Comparison of ENCODE assay signal across 16 mouse cellular contexts in genomic region chr12:76430879-76431406, GRCm38 (mm10). TPM values are rescaled to one million over a fixed set of nuclear protein-coding genes. Genes with fewer than 3 reads are reported as not detected.
DNase-seq lines count a peak whose midpoint lies in the region; ATAC-seq and TF ChIP-seq lines count a peak whose summit lies in the region.
"Had no signal": no experiment of that assay in that cellular context is flagged by ENCODE, and none has a peak within 500 bp of the region (broad histone marks: within the 10 kb centered on the region; RNA-seq: fewer than 3 reads in every experiment).

No protein-coding gene starts in this region.

- WGBS in forebrain, postnatal 0 days: 52% methylated on average over 5 of the region's 5 CpGs
- WGBS in forebrain, embryonic 11.5 days: 68% methylated on average over 5 of the region's 5 CpGs
- WGBS in heart, embryonic 16.5 days: 23% methylated on average over 5 of the region's 5 CpGs
- 47% methylated on average over 5 of the region's 5 CpGs for WGBS in intestine, postnatal 0 days

- H3K4me1 ChIP-seq in forebrain, postnatal 0 days (ENCODE audit: insufficient read depth): no peaks in the 10 kb centered on the region
- H3K4me1 ChIP-seq in forebrain, embryonic 11.5 days (replicated peaks; ENCODE audit: control insufficient read depth, insufficient read depth, low read length): no peaks in the 10 kb centered on the region
- H3K4me1 ChIP-seq in heart, embryonic 16.5 days (ENCODE audit: control insufficient read depth, insufficient read depth, low read length): peaks cover 16% of the 10 kb centered on the region
- 0 out of 2 replicates have a peak, but pooled peaks cover 4% of the 10 kb centered on the region for H3K4me1 ChIP-seq in intestine, postnatal 0 days (replicated peaks; ENCODE audit: control insufficient read depth, insufficient read depth, low read length)

- H3K27ac ChIP-seq in forebrain, postnatal 0 days (ENCODE audit: low read depth, low read length): no peak overlapping the region
- H3K27ac ChIP-seq in forebrain, embryonic 11.5 days (ENCODE audit: low read depth, low read length): no peak overlapping the region
- H3K27ac ChIP-seq in heart, embryonic 16.5 days (ENCODE audit: low read length): peak overlapping the region; percentile 40; the same call in 1 of the 2 replicates
- no peak overlapping the region for H3K27ac ChIP-seq in intestine, postnatal 0 days (ENCODE audit: low read depth, low read length)
- H3K27ac ChIP-seq: embryonic facial prominence, embryonic 13.5 days; forebrain, embryonic 12.5 days; hindbrain, embryonic 13.5 days had no signal

- no peak overlapping the region for H3K4me2 ChIP-seq in forebrain, postnatal 0 days (ENCODE audit: low read depth)
- H3K4me2 ChIP-seq in forebrain, embryonic 11.5 days (ENCODE audit: low read depth, low read length, severe bottlenecking): no peak overlapping the region
- no peak overlapping the region for H3K4me2 ChIP-seq in heart, embryonic 16.5 days (ENCODE audit: low read depth, low read length)
- H3K4me2 ChIP-seq in intestine, postnatal 0 days (replicated peaks; ENCODE audit: low read depth): no peak overlapping the region
- H3K4me2 ChIP-seq: embryonic facial prominence, embryonic 13.5 days; forebrain, embryonic 12.5 days; hindbrain, embryonic 13.5 days; midbrain, embryonic 11.5 days had no signal

- H3K9me3 ChIP-seq in forebrain, postnatal 0 days (ENCODE audit: low read length): no peaks in the 10 kb centered on the region
- no peaks in the 10 kb centered on the region for H3K9me3 ChIP-seq in forebrain, embryonic 11.5 days (ENCODE audit: control insufficient read depth, low read length)
- H3K9me3 ChIP-seq in heart, embryonic 16.5 days (replicated peaks; ENCODE audit: control insufficient read depth, low read length): no peaks in the 10 kb centered on the region
- no peaks in the 10 kb centered on the region for H3K9me3 ChIP-seq in intestine, postnatal 0 days (ENCODE audit: control insufficient read depth)
- H3K9me3 ChIP-seq: embryonic facial prominence, embryonic 13.5 days; forebrain, embryonic 12.5 days; hindbrain, embryonic 13.5 days had no signal

- no peak overlapping the region for H3K9ac ChIP-seq in forebrain, postnatal 0 days
- H3K9ac ChIP-seq in forebrain, embryonic 11.5 days (ENCODE audit: low read length): no peak overlapping the region
- H3K9ac ChIP-seq in heart, embryonic 16.5 days (ENCODE audit: low read length): no peak overlapping the region
- H3K9ac ChIP-seq in intestine, postnatal 0 days (ENCODE audit: low read depth, low read length): no peak overlapping the region
- H3K9ac ChIP-seq: embryonic facial prominence, embryonic 13.5 days; forebrain, embryonic 12.5 days; hindbrain, embryonic 13.5 days had no signal

- H3K36me3 ChIP-seq in forebrain, postnatal 0 days (ENCODE audit: insufficient read depth): no peaks in the 10 kb centered on the region
- no peaks in the 10 kb centered on the region for H3K36me3 ChIP-seq in forebrain, embryonic 11.5 days (ENCODE audit: control insufficient read depth, insufficient read depth, low read length)
- no peaks in the 10 kb centered on the region for H3K36me3 ChIP-seq in heart, embryonic 16.5 days (ENCODE audit: control insufficient read depth, insufficient read depth)
- no peaks in the 10 kb centered on the region for H3K36me3 ChIP-seq in intestine, postnatal 0 days (ENCODE audit: control insufficient read depth, insufficient read depth)
- H3K36me3 ChIP-seq: embryonic facial prominence, embryonic 13.5 days; forebrain, embryonic 12.5 days; hindbrain, embryonic 13.5 days had no signal

- no peaks in the 10 kb centered on the region for H3K27me3 ChIP-seq in forebrain, postnatal 0 days (ENCODE audit: insufficient read depth, low read length)
- no peaks in the 10 kb centered on the region; the same call in 1 of the 2 replicates for H3K27me3 ChIP-seq in forebrain, embryonic 11.5 days (ENCODE audit: control insufficient read depth, insufficient read depth, low read length)
- no peaks in the 10 kb centered on the region for H3K27me3 ChIP-seq in heart, embryonic 16.5 days (ENCODE audit: control insufficient read depth, insufficient read depth, low read length)
- H3K27me3 ChIP-seq in intestine, postnatal 0 days (replicated peaks; ENCODE audit: control insufficient read depth, insufficient read depth, low read length): 0 out of 2 replicates have a peak, but pooled peaks cover 6% of the 10 kb centered on the region

- no peak overlapping the region for H3K4me3 ChIP-seq in forebrain, postnatal 0 days (ENCODE audit: low read depth, low read length)
- H3K4me3 ChIP-seq in forebrain, embryonic 11.5 days (ENCODE audit: low read depth, low read length): no peak overlapping the region
- no peak overlapping the region for H3K4me3 ChIP-seq in heart, embryonic 16.5 days (ENCODE audit: low read length)
- H3K4me3 ChIP-seq in intestine, postnatal 0 days (ENCODE audit: low read depth, low read length): no peak overlapping the region
- H3K4me3 ChIP-seq: embryonic facial prominence, embryonic 13.5 days; forebrain, embryonic 12.5 days; hindbrain, embryonic 13.5 days had no signal

- peak; percentile 28 for DNase-seq in forebrain, postnatal 0 days
- no peak for DNase-seq in forebrain, embryonic 11.5 days (ENCODE audit: low spot score)
- no peak for DNase-seq in heart, postnatal 4 days
- peak; percentile 43 to 45 for DNase-seq in right cerebral cortex, postnatal 10 days (ENCODE audit: low spot score in 2 of 2)
- no peak for DNase-seq in right cerebral cortex, postnatal 25 days
- no peak for DNase-seq in natural killer cell, adult 2 months (ENCODE audit: low spot score in 2 of 2)
- DNase-seq: B cell, adult 2 months; cerebellum, postnatal 36 days; kidney, adult 9 months had no signal

- ATAC-seq in forebrain, postnatal 0 days: peak; percentile 62; the same call in 1 of the 2 replicates
- no peak for ATAC-seq in forebrain, embryonic 11.5 days (replicated peaks; ENCODE audit: low FRiP score)
- no peak for ATAC-seq in heart, embryonic 16.5 days (replicated peaks; ENCODE audit: extremely low read depth, insufficient read depth, low FRiP score)
- no peak for ATAC-seq in intestine, postnatal 0 days

- TF ChIP-seq CTCF in forebrain, postnatal 0 days (IDR thresholded peaks at IDR 0.05; ENCODE audit: low read depth): no peak
- TF ChIP-seq CTCF in intestine, postnatal 0 days (IDR thresholded peaks at IDR 0.05; ENCODE audit: low read depth): no peak

RNA-seq across cellular contexts. Expression of gene Ppp1r36, which starts 13.6 kb away (rescaled TPM):
- 1.1 and 1.8 TPM in 2 replicates for total RNA-seq in forebrain, postnatal 0 days (2014; rRNA removed)
- polyA plus RNA-seq in forebrain, postnatal 0 days (2015; fragmentation: Nextera tagmentation; extraction: Ambion mirVana): 2.2 and 2.7 TPM in 2 replicates
- polyA plus RNA-seq in forebrain, embryonic 11.5 days (2014; fragmentation: Nextera tagmentation; extraction: Ambion mirVana): 0.35 and 0.56 TPM in 2 replicates
- polyA plus RNA-seq in heart, embryonic 16.5 days (2015; fragmentation: Nextera tagmentation; extraction: Ambion mirVana): 2.1 and 2.6 TPM in 2 replicates
- total RNA-seq in heart, postnatal 4 days (2021): 1 to 10 TPM; 1.6 to 1.8 TPM
- polyA plus RNA-seq in intestine, postnatal 0 days (2015; fragmentation: Nextera tagmentation; extraction: Ambion mirVana): 0.90 and 1.1 TPM in 2 replicates
- total RNA-seq: granulocyte monocyte progenitor cell, adult 5-6 weeks had no signal

RNA-seq across cellular contexts. Expression of gene Hspa2, which starts 27.0 kb away (rescaled TPM):
- 6.5 and 10.6 TPM in 2 replicates for total RNA-seq in forebrain, postnatal 0 days (2014; rRNA removed)
- 8.4 and 11.6 TPM in 2 replicates for polyA plus RNA-seq in forebrain, postnatal 0 days (2015; fragmentation: Nextera tagmentation; extraction: Ambion mirVana)
- polyA plus RNA-seq in forebrain, embryonic 11.5 days (2014; fragmentation: Nextera tagmentation; extraction: Ambion mirVana): 4.4 and 4.5 TPM in 2 replicates
- polyA plus RNA-seq in heart, embryonic 16.5 days (2015; fragmentation: Nextera tagmentation; extraction: Ambion mirVana): 15.8 and 16.0 TPM in 2 replicates
- 10 to 100 TPM; 13.5 to 14.6 TPM for total RNA-seq in heart, postnatal 4 days (2021)
- polyA plus RNA-seq in intestine, postnatal 0 days (2015; fragmentation: Nextera tagmentation; extraction: Ambion mirVana): 16.9 and 23.5 TPM in 2 replicates

Comparison
In these comparisons a context has a peak if more than half of its experiments do, and no peak if none do; other contexts are left out.
1. DNase-seq: peak in forebrain, postnatal 0 days (single experiment) and right cerebral cortex, postnatal 10 days (2 of 2); none in forebrain, embryonic 11.5 days (single experiment), heart, postnatal 4 days (single experiment), right cerebral cortex, postnatal 25 days (single experiment) and natural killer cell, adult 2 months (0 of 2).